Mouse (Mus musculus) layer of hippocampus, postnatal 25 days (tissue): ENCODE results near the gene Hvcn1. TPM values are rescaled to one million over a fixed set of nuclear protein-coding genes. Genes with fewer than 3 reads are reported as not detected.
"Not testable (repeated sequence)": the region's sequence is repeated elsewhere in the genome, so short reads cannot be mapped to it uniquely, and the experiment has no call there.

Experiments
- DNase-seq, 2 experiments: peaks; one replicate each; pipeline ENCODE4 v3.0.0; 2022; ENCODE audit warnings: mixed read lengths in 2 of 2, low spot score in 1 of 2; ENCODE audit errors: extremely low spot score in 1 of 2
- total RNA-seq, 2 experiments: library from RNA; stranded (reverse); gene quantifications; 2 replicates each; pipeline ENCODE4 v1.2.3; 2021

The Hvcn1 gene
- total RNA-seq, 2 experiments from 2014 or later, result 3.2 to 3.6 TPM

GRCm38 (mm10) chr5:122200872-122201271 lies 5.7 kb upstream of the Hvcn1 start:
- DNase-seq, result no peak

- DNase-seq, result no peak
Observed at GRCm38 (mm10) chr5:122201904-122202303, 4.7 kb upstream of the Hvcn1 start.

- no peak for DNase-seq
Observed at GRCm38 (mm10) chr5:122204180-122204579, 2.4 kb upstream of the Hvcn1 start.

- no peak for DNase-seq
Observed at GRCm38 (mm10) chr5:122208909-122209308, 2.3 kb downstream of the Hvcn1 start.

GRCm38 (mm10) chr5:122209591-122210368 lies 3.2 kb downstream of the Hvcn1 start:
- no peak for DNase-seq

- DNase-seq, result no peak
Observed at GRCm38 (mm10) chr5:122210890-122211289, 4.3 kb downstream of the Hvcn1 start.

GRCm38 (mm10) chr5:122212125-122212524 lies 5.5 kb downstream of the Hvcn1 start:
- DNase-seq, result no peak

- DNase-seq, result not testable (repeated sequence)
Observed at GRCm38 (mm10) chr5:122212820-122213219, 6.2 kb downstream of the Hvcn1 start.

- no peak for DNase-seq
Observed at GRCm38 (mm10) chr5:122213861-122214260, 7.3 kb downstream of the Hvcn1 start.

GRCm38 (mm10) chr5:122217636-122218035 lies 11.0 kb downstream of the Hvcn1 start:
- no peak for DNase-seq

GRCm38 (mm10) chr5:122218109-122218905 lies 11.7 kb downstream of the Hvcn1 start:
- DNase-seq, result no peak

GRCm38 (mm10) chr5:122218928-122219327 lies 12.3 kb downstream of the Hvcn1 start:
- DNase-seq, result no peak

GRCm38 (mm10) chr5:122219655-122220629 lies 13.3 kb downstream of the Hvcn1 start:
- DNase-seq, result no peak

GRCm38 (mm10) chr5:122221085-122221484 lies 14.5 kb downstream of the Hvcn1 start:
- no peak for DNase-seq

GRCm38 (mm10) chr5:122224291-122224690 lies 17.7 kb downstream of the Hvcn1 start:
- no peak for DNase-seq

GRCm38 (mm10) chr5:122228271-122228765 lies 21.7 kb downstream of the Hvcn1 start:
- no peak for DNase-seq

- no peak for DNase-seq
Observed at GRCm38 (mm10) chr5:122228772-122229171, 22.2 kb downstream of the Hvcn1 start.

GRCm38 (mm10) chr5:122230816-122231215 lies 24.2 kb downstream of the Hvcn1 start:
- no peak for DNase-seq

- no peak for DNase-seq
Observed at GRCm38 (mm10) chr5:122231431-122231830, 24.8 kb downstream of the Hvcn1 start.

- DNase-seq, result no peak
Observed at GRCm38 (mm10) chr5:122232004-122232403, 25.4 kb downstream of the Hvcn1 start.
